Mouse (Mus musculus) layer of hippocampus, adult 9-11 months (tissue): ENCODE measurements around the gene Angptl2.
A peak's percentile ranks its signal among the peaks of the same experiment; 100 is the strongest.
"Not testable (repeated sequence)": the region's sequence is repeated elsewhere in the genome, so short reads cannot be mapped to it uniquely, and the experiment has no call there.

Experiments used
- DNase-seq: peaks from one replicate; pipeline ENCODE4 v3.0.0; 2022

Gene Angptl2

DNA sequence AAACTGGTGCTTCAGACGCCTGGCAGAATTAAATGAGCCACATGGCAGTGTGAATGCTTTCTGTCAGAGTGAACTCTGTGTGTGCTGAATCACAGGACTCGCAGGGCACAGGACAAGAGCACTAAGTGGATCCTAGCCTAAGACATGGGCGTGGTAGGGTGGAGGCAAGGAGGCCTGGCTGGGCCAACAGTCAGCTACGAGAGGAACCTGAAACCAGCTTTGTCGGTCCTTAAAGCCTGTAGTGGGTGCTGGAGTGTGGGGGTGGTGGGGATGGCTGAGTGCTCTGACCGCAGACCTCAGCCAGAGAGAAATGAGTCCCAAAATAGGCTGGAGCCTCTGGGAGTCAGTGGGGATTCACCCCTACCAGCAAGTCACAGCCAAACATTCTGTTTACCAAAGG, 12.6 kb upstream of the Angptl2 start:
- no peak for DNase-seq

DNA sequence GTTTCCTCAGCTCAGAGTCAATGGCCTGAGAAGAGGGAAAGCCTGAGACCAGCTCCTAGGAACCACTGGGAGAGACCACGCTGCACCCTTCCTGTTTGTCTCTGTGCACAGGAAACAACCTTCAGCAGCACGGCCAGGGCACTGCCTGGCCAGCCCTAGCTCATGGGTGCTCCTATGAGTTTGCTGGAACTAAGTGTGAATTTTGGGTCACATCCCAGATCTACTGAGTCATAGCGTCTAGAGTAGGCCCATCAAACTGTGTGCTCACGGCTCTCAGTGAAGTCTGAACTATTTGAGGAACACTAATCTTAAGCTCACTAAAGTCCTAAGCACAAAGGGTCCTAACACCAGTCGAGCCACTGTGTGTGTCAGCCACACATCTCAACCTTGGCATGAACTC, 10.9 kb upstream of the Angptl2 start:
- DNase-seq, result no peak

DNA sequence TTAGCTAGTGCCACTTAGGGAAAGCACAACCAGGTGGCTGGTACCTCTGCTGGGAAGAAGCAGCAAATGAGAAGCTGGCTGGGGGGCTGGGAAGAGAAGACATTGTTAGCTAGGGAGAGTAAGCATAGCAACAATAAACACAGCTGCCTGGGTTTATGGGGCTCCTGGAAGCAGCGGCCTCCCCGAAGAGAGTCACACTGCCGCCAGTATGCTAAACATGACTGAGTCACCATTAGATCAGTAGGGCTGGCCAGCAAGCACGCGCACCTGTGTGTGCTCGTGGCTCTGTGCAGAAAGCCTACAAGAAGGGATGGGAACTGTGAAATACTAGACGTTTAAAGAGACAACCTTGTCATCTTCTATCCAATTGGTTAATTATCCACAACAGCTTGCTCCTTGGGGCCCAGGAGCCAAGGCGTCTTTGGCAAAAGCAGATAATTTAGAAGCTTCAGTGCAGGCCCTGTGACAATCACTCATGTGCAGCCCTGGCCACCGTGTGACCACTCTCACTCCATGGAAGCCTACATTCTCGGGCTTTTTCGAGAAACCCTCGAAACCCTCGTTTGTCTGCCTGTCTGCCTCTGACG, 9.8 kb upstream of the Angptl2 start:
- DNase-seq, result peak; percentile 62

DNA sequence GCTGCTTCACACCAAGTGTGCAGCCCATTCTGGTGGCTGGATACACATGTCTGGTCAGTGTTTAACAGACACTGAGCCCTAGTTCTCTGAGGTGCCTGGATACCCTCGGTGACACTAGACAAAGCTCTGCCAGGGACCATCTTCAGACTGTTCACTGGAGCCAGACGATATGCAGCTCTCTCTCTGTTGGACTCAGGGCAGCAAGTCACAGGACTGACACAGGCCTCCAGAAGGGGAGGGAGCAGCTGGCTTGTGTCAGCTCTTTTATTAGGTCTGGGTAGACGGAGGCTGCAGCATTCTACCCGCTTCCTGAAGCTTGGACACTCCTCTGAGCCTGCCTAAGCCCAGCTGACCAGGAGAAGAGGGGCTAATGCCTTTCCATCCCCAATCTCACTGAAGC, 8.8 kb upstream of the Angptl2 start:
- no peak for DNase-seq

DNA sequence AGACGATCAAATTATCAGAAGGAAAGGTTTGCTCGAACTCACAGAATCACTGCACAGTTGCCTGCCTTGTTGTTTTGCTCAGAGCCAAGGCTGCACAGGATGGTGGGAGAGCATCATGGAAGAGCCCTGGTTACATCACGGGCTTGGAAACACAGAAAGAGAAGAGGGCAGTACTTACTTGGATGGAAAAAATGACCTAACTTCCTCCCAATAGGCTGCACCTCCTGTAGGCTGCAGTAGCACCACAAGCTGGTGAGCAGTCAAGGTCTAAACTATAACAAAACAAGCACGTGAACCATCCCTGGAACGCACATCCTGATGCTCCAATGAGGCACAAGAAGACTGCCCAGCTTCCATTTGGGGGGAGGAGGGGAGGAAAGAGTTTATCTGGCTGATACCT, 7.7 kb upstream of the Angptl2 start:
- DNase-seq, result no peak

DNA sequence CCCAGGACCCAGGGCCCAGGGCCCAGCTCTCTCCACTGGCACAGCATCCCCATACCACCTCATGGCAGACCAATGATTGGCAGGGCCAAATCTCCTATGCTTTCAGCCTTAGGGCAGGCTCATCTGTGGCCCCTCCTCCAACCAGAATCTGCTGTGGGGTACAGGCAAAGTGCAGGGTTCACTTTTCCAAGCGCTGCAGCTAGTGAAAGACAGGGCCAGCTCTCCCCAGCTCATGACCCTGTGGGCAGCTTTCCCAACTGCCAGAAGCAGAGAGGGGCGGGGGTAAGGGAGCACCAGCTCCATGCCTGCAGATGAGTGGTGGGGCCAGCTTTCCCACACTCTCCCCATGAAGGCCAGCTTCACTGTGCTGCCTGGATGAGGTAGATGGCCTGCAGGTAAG, 5.0 kb upstream of the Angptl2 start:
- DNase-seq, result no peak

DNA sequence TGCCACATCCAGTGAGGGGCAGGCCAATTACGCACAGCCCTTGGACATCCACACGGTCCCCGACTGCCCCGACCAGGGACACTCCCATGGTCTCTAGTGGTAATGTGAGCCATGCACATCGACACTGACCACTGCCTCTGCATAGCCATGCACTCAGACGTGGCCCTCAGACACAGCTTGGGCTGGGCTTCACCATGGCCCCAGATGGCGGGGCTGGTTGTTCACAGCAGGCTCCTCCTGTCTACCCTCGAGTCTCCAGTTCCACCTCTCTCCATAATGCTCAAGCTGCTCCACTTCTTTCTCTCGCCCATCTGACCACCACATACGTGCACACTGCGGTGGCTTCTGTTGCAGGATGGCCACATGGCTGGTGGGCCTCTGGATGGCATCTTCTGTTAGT, 4.6 kb upstream of the Angptl2 start:
- not testable (repeated sequence) for DNase-seq

DNA sequence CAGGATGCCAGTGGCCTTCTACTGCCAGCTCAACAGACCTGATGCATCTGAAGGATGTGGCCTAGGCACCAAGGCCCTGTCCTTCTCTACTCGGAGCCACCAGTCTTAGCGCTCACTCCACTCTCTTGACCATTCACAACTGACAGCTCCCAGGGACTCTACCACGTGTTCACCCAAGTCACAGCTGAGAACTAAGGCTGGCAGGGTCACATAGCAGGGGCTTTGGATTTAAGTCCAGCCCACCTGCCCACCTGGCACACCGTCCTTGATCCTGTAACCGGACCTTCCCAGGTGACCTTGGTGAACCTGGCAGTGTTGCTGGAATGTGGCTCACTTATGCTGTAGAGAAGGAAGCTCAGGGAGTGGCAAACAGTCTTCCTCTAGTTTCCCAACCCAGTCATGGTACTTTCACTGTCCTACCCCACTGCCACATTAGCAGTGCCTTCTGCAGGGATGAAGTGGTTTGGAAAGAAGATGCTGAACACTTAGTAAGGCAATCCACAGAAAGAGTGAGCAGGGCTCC, 631 bp upstream of the Angptl2 start:
- DNase-seq, result no peak

DNA sequence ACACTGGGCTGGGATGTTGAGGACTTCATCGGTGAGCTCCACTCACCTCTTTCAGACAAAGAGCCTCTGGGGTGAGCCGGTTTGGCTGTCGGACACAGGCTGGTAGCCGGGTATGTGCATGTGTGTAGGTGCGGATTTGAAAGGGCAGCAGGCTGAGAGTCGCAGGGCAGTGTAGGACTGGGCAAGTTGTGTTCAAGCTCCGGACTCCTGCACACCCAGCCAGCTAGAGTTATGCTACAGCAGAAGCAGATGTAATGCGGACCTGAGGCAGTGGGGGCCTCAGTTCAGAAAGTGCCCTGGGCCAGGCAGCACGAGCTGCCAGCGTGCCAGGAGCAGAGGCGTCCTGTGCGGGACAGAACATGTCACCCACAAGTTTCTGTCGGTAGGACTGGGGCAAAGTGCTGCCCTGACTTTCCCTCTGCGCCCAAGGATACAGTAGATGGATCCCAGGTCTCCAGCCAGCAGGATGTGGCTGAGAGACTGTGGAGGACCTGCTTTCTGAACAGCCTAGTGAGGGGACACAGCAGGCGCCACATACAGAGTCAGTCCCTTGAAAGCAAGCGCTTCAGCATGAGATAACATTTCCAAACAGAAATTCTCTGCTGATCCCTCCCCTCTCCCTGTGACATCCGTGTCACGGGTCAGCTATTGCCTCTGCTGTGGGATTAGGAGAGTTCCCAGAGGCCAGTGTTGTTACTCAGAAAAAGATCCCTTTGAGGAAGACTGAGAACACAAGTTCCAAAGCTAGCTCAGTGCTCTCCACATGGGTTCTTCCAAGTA, 966 bp downstream of the Angptl2 start:
- no peak for DNase-seq

DNA sequence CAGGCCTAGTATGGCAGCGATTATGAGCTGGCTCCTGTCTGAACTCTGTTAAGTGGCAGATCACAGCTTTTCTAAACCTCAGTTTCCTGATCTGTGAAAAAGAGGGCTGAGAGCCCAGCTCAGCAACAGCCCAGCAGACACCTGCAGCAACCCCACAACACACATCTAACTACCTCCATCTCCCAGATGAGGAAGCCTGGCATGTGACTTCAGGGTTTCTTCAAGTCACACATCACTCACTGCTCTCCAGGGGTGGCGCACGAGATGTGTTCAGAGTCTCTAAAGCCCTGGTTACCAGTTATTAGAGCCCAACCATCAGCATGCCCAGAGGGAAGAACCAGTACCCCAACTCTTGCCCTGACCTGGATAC, 1.5 kb downstream of the Angptl2 start:
- no peak for DNase-seq

DNA sequence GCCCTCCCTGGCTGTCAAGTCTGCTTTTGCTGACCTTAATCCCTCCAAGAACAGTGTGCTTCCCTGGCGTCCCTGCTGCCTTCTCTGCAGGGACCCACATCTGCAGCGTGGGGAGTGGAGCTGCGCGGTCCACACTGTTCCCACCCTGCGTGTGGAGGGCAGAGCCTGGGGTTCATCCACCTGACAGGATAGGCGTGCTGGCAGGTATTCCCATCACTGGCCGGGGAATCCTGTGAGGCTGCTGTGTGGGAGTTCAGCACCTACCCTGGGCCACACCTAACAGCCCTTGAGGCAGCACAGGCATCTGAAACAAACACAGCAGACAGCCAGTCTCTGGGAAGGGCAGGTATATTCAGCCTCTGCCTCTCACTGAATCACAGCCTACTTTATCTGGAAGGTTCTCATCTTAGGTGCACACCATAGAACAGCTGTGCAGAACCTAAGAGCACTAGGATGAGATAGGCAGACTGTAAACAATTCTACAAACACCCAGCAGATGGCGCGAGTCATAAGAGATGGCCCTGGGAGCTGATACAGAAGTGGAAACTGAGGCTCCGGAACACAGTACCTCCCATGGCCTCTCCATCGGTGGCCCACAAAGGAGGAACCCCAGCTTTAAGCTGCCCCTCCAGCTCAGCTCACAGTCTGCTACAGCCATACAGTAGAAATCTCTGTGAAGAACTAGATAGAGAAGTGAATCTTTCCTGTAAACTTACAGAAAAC, 3.2 kb downstream of the Angptl2 start:
- no peak for DNase-seq

DNA sequence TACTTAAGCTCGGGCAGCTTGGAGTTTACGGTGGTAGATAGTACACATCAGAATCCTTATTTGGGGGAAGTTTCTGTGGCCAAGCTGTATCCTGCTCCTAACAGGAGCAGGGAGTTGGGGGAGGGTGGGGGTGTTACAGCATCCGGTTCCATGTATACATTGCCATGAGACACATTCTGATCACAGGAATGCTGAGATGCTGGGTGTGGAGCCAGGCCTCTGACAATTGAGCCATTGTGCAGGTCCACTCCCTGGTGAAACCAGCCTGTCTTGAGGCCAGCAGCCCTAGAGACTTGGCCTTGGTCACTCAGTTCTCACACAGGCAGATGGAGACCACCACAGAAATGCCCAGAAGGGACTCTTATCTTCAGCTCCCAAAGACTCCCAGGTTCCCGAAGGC, 3.8 kb downstream of the Angptl2 start:
- DNase-seq, result no peak

DNA sequence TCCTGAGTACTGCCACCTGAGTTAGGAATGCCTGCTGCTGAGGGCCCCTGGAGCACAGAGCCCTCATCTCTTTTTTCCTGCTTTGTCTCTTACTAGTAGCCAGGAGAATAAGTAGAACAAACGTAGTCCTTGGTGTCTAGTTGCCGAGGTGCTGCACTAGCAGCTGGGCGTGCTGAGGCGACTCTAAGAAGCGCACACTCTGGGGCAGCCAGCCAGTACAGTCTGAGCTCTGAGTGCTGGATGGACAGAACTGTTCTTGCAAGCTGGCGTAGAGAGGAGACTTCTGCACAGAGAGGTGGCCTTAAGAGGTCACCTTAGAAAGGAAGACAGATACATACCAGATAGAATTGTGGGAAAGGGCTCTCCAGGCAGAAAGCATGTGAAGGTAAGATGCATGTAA, 4.4 kb downstream of the Angptl2 start:
- DNase-seq, result no peak

DNA sequence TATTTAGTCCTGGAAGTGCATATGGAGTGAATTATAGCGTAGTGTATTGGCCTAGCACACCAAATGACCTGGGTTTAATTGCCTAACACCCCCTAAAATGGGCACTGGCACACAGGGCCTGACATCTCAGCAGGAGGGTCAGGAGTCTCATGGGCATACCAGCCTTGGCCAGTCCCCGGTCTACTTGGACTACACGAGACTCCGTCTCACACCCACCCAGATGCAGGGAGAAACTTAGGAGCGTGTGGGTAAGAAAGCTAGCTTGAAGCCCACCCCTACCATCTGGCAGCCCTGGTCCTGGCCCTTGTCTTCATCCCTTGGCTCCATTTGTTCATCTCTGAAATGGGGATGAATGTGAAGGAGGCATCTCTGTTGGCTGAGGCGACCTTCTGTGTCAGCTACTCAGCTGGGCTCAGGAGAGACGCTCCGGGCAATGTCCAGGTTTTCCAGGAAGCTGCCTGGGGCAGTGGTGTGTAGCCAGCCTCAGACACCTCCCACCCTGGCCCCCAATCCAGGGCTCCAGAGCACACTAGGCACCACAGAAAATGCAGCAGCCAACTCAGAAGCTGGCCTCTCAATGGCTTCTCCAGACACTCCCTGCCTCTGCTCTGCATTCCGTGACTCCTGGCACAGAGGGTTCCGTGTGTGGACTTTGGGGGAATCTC, 4.9 kb downstream of the Angptl2 start:
- no peak for DNase-seq

DNA sequence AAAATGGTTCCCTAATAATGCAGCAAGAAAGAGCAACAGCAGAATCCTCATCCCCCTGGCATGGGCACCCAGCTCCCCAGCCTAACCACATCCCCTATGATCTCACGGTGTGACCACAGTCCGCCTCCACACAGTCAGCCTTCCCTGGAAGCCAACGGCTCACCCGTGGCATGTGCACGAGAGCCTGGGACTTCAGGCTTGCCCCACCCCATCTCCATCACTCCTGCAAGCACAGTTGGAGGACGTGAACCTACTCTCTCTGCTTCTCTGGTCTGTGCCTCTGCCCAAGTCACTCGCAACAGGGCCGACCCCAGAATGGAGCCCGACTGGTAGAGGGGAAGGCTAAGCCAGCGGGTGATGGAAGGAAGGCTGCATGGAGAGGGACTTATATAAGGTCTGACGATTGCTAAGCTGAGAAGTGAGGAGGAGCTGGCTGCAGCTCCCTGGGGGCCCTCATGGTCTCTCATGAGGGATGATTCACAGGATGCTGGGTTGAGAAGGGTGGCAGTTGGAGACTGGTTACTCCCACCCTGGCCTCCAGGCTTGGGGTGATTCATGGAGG, 5.6 kb downstream of the Angptl2 start:
- no peak for DNase-seq

DNA sequence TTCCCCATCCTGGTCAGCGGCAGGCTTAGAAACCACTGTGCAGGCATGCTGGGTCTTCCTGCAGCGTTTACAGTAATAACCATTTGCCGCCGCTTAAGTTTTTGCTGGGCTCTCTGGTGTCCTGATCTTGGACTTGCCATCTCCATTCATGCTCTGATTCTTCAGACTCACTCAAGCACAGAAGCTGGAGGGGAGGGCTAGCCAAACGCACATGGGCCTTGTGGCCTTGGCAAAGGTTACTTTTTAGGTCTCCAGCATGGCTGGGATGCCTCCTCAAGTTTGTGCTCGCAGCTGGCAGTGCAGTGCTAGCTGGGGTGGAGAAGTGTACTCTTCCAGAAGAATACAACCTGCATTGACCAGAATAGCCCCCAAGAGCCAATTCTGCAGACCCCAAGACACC, 6.6 kb downstream of the Angptl2 start:
- DNase-seq, result no peak

DNA sequence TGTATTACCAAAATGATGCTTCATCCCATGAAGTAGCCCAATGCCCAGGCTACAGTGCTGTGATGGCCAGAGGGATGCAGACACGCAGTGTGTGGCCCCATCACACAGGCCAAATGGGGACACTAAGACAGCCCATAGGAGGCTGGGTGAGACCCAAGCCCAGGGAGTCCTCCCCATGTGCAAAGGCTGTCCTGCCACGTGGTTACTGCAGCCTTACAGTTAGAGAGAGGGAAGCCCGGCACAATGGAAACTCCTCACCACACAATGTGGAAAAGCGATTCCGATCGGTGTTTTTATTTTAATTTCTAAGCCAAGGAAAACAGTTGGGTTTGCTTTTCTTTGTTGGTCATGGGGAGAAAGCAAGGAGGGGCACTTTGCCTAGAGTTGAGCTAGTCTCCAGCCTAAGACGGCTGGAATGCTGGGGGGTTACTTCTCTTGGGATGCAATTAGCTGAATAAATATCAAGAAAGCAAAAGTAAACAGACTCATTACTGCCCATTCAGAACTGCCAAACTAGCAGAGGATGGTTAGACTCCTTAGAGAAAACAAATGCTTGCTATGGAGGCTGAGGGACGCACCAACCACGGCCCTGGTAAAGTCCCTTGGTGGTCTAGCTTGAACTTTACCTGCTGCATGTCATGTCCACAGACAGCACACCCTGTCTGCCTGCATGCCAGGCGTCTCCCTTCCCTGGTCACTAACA, 7.9 kb downstream of the Angptl2 start:
- no peak for DNase-seq

DNA sequence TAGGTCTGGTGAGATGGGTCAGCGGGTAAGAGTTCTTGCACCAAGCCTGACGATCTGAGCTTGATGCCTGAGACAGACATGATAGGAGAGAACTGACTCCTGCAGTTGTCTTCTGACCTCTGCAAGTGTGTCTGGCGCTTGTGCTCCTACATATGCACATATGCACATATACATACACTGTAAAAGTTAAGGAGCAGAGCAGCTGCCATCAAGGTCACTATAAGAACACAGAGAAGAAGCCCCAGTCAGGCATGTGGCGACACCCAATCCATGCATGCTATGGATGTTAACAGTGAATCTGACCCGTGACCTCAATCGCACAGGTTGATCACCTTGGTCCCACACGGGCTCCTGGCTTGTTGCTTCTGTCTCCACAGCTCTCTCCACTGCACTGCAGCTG, 10.1 kb downstream of the Angptl2 start:
- no peak for DNase-seq

DNA sequence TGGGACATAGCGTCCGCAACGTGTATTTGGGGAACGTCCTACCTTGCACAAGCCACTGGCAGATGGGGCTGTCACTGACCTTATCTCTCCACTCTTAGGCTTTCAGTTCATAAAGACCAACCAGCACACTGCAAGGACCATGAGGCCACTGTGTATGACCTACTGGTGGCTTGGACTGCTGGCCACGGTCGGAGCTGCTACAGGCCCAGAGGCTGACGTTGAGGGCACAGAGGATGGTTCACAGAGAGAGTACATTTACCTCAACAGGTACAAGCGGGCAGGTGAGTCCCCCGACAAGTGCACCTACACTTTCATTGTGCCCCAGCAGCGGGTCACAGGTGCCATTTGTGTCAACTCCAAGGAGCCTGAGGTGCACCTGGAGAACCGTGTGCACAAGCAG, 12.2 kb downstream of the Angptl2 start:
- DNase-seq, result no peak

DNA sequence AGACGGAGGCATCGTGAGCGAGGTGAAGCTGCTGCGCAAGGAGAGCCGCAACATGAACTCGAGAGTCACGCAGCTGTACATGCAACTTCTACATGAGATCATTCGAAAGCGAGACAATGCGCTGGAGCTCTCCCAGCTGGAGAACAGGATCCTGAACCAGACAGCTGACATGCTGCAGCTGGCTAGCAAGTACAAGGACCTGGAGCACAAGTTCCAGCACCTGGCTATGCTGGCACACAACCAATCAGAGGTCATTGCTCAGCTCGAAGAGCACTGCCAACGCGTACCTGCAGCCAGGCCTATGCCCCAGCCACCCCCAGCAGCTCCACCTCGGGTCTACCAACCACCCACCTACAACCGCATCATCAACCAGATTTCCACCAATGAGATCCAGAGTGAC, 12.7 kb downstream of the Angptl2 start:
- no peak for DNase-seq

DNA sequence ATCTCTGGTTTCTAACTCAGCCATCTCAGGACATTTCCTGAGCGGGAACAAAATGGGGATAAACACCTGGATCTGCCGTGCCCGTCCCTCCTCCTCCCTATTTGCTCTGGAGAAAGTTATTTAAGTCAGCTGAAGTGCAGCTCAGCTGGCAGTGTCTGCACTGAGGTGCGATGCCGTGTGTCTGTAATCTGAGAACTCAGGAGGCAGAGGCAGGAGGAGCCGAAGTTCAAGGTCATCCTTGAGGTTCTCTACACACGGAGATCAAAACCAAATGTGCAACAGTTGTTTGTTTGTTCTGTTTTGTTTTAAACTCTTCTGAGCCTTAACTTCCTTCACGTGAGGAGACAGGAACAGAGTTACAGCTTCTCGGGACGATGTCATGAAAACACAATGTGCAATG, 14.8 kb downstream of the Angptl2 start:
- DNase-seq, result no peak

DNA sequence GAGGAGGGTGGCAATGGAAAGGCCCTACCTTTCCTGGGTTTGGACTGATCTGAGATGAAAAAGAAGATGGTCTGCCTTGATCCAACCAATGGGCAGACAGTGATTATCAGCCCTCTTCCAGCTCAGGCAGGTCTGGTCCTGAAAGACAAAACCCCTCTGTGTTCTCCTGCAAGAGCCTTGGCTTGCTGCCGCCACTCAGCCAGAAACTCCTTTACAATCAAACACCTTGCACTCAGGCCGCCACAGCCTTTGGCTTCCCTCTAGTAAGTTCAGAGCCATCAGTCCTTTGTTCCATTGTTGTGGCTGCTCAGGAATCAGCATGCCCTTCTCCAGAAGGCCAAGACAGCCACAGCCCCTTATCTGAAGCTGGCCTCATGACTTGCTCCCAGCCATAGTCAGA, 15.9 kb downstream of the Angptl2 start:
- DNase-seq, result no peak
